Mouse (Mus musculus) hindbrain, embryonic 14.5 days (tissue): ENCODE results near the gene Cga. TPM values are rescaled to one million over a fixed set of nuclear protein-coding genes. Genes with fewer than 3 reads are reported as not detected.
"Not testable (repeated sequence)": the region's sequence is repeated elsewhere in the genome, so short reads cannot be mapped to it uniquely, and the experiment has no call there.

Experiments
- ATAC-seq: fragments of 200-750 bp; cut with Nextera tagmentation; 2 replicates; pipeline ENCODE4 v1.8.0; 2017; ENCODE audit warnings: moderate number of reproducible peaks, mild to moderate bottlenecking, moderate TSS enrichment, moderate library complexity; ENCODE audit not compliant: low FRiP score
- DNase-seq: peaks from one replicate; pipeline ENCODE4 v3.0.0-alpha.2; 2015; ENCODE audit warnings: low spot score
- H3K27ac ChIP-seq: fragments of 300-500 bp; sonication (generic); 2 replicates; pipeline ENCODE4 v1.5.1; 2014; ENCODE audit warnings: mild to moderate bottlenecking, moderate library complexity
- H3K27me3 ChIP-seq: fragments of 300-500 bp; sonication (generic); 2 replicates; pipeline ENCODE4 v1.6.1; 2014; ENCODE audit warnings: mild to moderate bottlenecking, low read length, mixed read lengths; ENCODE audit not compliant: control insufficient read depth, insufficient read depth
- H3K36me3 ChIP-seq: fragments of 300-500 bp; sonication (generic); replicated peaks from 2 replicates; pipeline ENCODE4 v1.6.1; 2014; ENCODE audit not compliant: control insufficient read depth, insufficient read depth
- H3K4me1 ChIP-seq: fragments of 300-500 bp; sonication (generic); replicated peaks from 2 replicates; pipeline ENCODE4 v1.6.1; 2014; ENCODE audit warnings: antibody characterized with exemption, low read length, mixed read lengths; ENCODE audit not compliant: control insufficient read depth, insufficient read depth
- H3K4me2 ChIP-seq: fragments of 300-500 bp; sonication (generic); replicated peaks from 2 replicates; pipeline ENCODE4 v1.6.1; 2014; ENCODE audit warnings: mild to moderate bottlenecking, moderate library complexity
- H3K4me3 ChIP-seq: fragments of 300-500 bp; sonication (generic); replicated peaks from 2 replicates; pipeline ENCODE4 v1.5.1; 2014; ENCODE audit warnings: mild to moderate bottlenecking, low read length
- H3K9ac ChIP-seq: fragments of 300-500 bp; sonication (generic); 2 replicates; pipeline ENCODE4 v1.6.1; 2014
- H3K9me3 ChIP-seq: fragments of 300-500 bp; sonication (generic); 2 replicates; pipeline ENCODE4 v1.6.1; 2016; ENCODE audit warnings: low read length; ENCODE audit not compliant: control insufficient read depth
- WGBS: fragments of 180-500 bp; shearing (Covaris S2); extraction: QIAGEN DNeasy Blood & Tissue Kit; methylation state at CpG from one replicate; pipeline ENCODE4 v1.1.7; 2014; 5-methylcytosine and 5-hydroxymethylcytosine counted together
- polyA plus RNA-seq: library from polyadenylated mRNA; unstranded; fragments of >200 nt; fragmentation: Nextera tagmentation; extraction: Ambion mirVana; gene quantifications from 2 replicates; pipeline ENCODE4 v1.2.1, GENCODE M21; 2014

Gene Cga
- polyA plus RNA-seq, 1 experiment from 2014 or later: not detected

- H3K27me3 ChIP-seq: peaks cover 27% of the 10 kb centered on the region; the same call in 1 of the 2 replicates
- peak overlapping the region; percentile 87 for H3K4me2 ChIP-seq
- under 1% methylated on average over 48 of the region's 48 CpGs for WGBS
- H3K9me3 ChIP-seq: no peaks in the 10 kb centered on the region
- peak; percentile 76 for DNase-seq
- peak overlapping the region; percentile 81 for H3K4me3 ChIP-seq
- H3K36me3 ChIP-seq: no peaks in the 10 kb centered on the region
- H3K27ac ChIP-seq: peak overlapping the region; percentile 92
- H3K4me1 ChIP-seq: peaks cover 19% of the 10 kb centered on the region
- peak; percentile 74 for ATAC-seq
- H3K9ac ChIP-seq: peak overlapping the region; percentile 92
Observed at GRCm38 (mm10) chr4:34886490-34887111, 7.0 kb upstream of the Cga start.

- DNase-seq: no peak
- WGBS: 10% methylated on average over 7 of the region's 7 CpGs
- Histone ChIP-seq H3K9me3 (no peaks in the 10 kb centered on the region), H3K4me3 (peak overlapping the region; percentile 81), H3K9ac (peak overlapping the region; percentile 92), H3K36me3 (no peaks in the 10 kb centered on the region), H3K27ac (peak overlapping the region; percentile 92), H3K4me1 (peaks cover 17% of the 10 kb centered on the region), H3K4me2 (peak overlapping the region; percentile 87), H3K27me3 (peaks cover 28% of the 10 kb centered on the region; the same call in 1 of the 2 replicates)
- no peak for ATAC-seq
Observed at GRCm38 (mm10) chr4:34887295-34887694, 6.3 kb upstream of the Cga start.

- peaks cover 12% of the 10 kb centered on the region for H3K4me1 ChIP-seq
- DNase-seq (no peak), ATAC-seq (no peak)
- no peaks in the 10 kb centered on the region for H3K36me3 ChIP-seq
- no peak overlapping the region for H3K4me2 ChIP-seq
- WGBS: 9% methylated on average over 15 of the region's 15 CpGs
- peaks cover 28% of the 10 kb centered on the region; the same call in 1 of the 2 replicates for H3K27me3 ChIP-seq
- no peak overlapping the region for H3K9ac ChIP-seq
- no peak overlapping the region for H3K4me3 ChIP-seq
- no peaks in the 10 kb centered on the region for H3K9me3 ChIP-seq
- no peak overlapping the region for H3K27ac ChIP-seq
Observed at GRCm38 (mm10) chr4:34889101-34889811, 4.3 kb upstream of the Cga start.

GRCm38 (mm10) chr4:34889812-34890185 lies 3.8 kb upstream of the Cga start:
- no peak overlapping the region for H3K4me3 ChIP-seq
- H3K4me1 ChIP-seq: peaks cover 12% of the 10 kb centered on the region
- DNase-seq (no peak), ATAC-seq (no peak)
- no peaks in the 10 kb centered on the region for H3K36me3 ChIP-seq
- no peak overlapping the region for H3K9ac ChIP-seq
- H3K9me3 ChIP-seq: no peaks in the 10 kb centered on the region
- H3K27me3 ChIP-seq: peaks cover 28% of the 10 kb centered on the region; the same call in 1 of the 2 replicates
- H3K4me2 ChIP-seq: no peak overlapping the region
- 20% methylated on average over 2 of the region's 2 CpGs for WGBS
- no peak overlapping the region for H3K27ac ChIP-seq

- no peak overlapping the region for H3K4me2 ChIP-seq
- H3K9me3 ChIP-seq: no peaks in the 10 kb centered on the region
- DNase-seq (no peak), ATAC-seq (no peak)
- no peak overlapping the region for H3K27ac ChIP-seq
- no peaks in the 10 kb centered on the region for H3K4me1 ChIP-seq
- H3K27me3 ChIP-seq: no peaks in the 10 kb centered on the region
- no peak overlapping the region for H3K4me3 ChIP-seq
- H3K9ac ChIP-seq: no peak overlapping the region
- no peaks in the 10 kb centered on the region for H3K36me3 ChIP-seq
- 80% methylated on average over 2 of the region's 2 CpGs for WGBS
Observed at GRCm38 (mm10) chr4:34898497-34898896, 4.9 kb downstream of the Cga start.

- no peak overlapping the region for H3K4me2 ChIP-seq
- no peaks in the 10 kb centered on the region for H3K27me3 ChIP-seq
- H3K9me3 ChIP-seq: no peaks in the 10 kb centered on the region
- DNase-seq (no peak), ATAC-seq (no peak)
- no peak overlapping the region for H3K9ac ChIP-seq
- no peaks in the 10 kb centered on the region for H3K36me3 ChIP-seq
- 91% methylated on average over 1 of the region's 1 CpGs for WGBS
- no peak overlapping the region for H3K27ac ChIP-seq
- no peak overlapping the region for H3K4me3 ChIP-seq
- H3K4me1 ChIP-seq: no peaks in the 10 kb centered on the region
Observed at GRCm38 (mm10) chr4:34899322-34899721, 5.7 kb downstream of the Cga start.

- Histone ChIP-seq H3K9ac (no peak overlapping the region), H3K27me3 (no peaks in the 10 kb centered on the region), H3K4me1 (no peaks in the 10 kb centered on the region), H3K9me3 (no peaks in the 10 kb centered on the region), H3K36me3 (no peaks in the 10 kb centered on the region), H3K4me3 (no peak overlapping the region), H3K27ac (no peak overlapping the region), H3K4me2 (no peak overlapping the region)
- no peak for ATAC-seq
- no peak for DNase-seq
- WGBS: 57% methylated on average over 9 of the region's 9 CpGs
Observed at GRCm38 (mm10) chr4:34900155-34900554, 6.6 kb downstream of the Cga start.

- Histone ChIP-seq H3K4me1 (no peaks in the 10 kb centered on the region), H3K27me3 (no peaks in the 10 kb centered on the region), H3K4me2 (no peak overlapping the region), H3K27ac (no peak overlapping the region), H3K9me3 (no peaks in the 10 kb centered on the region), H3K36me3 (no peaks in the 10 kb centered on the region), H3K4me3 (no peak overlapping the region), H3K9ac (no peak overlapping the region)
- DNase-seq: no peak
- 73% methylated on average over 4 of the region's 4 CpGs for WGBS
- ATAC-seq: no peak
Observed at GRCm38 (mm10) chr4:34901166-34901565, 7.6 kb downstream of the Cga start.

- H3K4me3 ChIP-seq, H3K9ac ChIP-seq, H3K27ac ChIP-seq, H3K9me3 ChIP-seq, H3K36me3 ChIP-seq, ATAC-seq, DNase-seq, H3K27me3 ChIP-seq, H3K4me2 ChIP-seq, H3K4me1 ChIP-seq: not testable (repeated sequence)
- 74% methylated on average over 3 of the region's 3 CpGs for WGBS
Observed at GRCm38 (mm10) chr4:34901582-34901981, 8.0 kb downstream of the Cga start.
